Comparison of ENCODE assay signal across 9 mouse cellular contexts in the genomic region with DNA sequence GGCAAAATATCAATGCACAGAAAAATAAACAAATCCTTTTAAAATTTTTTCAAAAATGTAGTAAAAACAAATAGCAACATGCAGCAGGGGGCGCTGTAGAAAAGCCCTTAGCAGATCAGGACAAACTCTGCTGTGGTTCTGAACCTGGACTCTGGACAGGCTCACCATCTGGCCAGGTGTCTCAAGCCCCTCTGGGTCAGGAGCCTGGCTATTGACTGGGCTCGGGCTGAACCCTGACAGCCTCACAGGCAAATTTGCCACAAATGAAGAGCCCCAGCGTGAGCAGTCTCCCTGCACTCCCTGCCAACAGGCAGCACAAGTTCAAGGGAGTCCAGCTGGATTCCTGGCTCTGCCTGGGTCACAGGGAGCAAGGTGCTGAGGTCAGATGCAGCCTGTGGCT. TPM values are rescaled to one million over a fixed set of nuclear protein-coding genes. Genes with fewer than 3 reads are reported as not detected.
DNase-seq lines count a peak whose midpoint lies in the region; ATAC-seq and TF ChIP-seq lines count a peak whose summit lies in the region.
"Had no signal": no experiment of that assay in that cellular context is flagged by ENCODE, and none has a peak within 500 bp of the region (broad histone marks: within the 10 kb centered on the region; RNA-seq: fewer than 3 reads in every experiment).

No protein-coding gene starts in this region.

- intact Hi-C loops in left cerebral cortex, adult 2 months (cut with DNase I): loop anchor here (1.0 to 5.0 kb wide), 2 partner anchors 109 to 189 kb away; no protein-coding TSS in a partner anchor

- no peak for TF ChIP-seq POLR2A in lung, adult 2 months (IDR thresholded peaks at IDR 0.05; ENCODE audit: borderline replicate concordance, extremely low read depth, low read depth, low read length)

- ATAC-seq in CD4-positive, CD25-positive, alpha-beta regulatory T cell, adult 4 months: no peak
- peak; percentile 42 for ATAC-seq in granulocyte monocyte progenitor cell, adult 5-6 weeks (replicated peaks; ENCODE audit: poor library complexity, severe bottlenecking)

- no peak overlapping the region for H3K4me3 ChIP-seq in left cerebral cortex, adult 2 months
- H3K4me3 ChIP-seq in lung, adult 2 months (replicated peaks; ENCODE audit: extremely low read depth, low read depth, low read length): no peak overlapping the region
- H3K4me3 ChIP-seq: limb, embryonic 13.5 days had no signal

- WGBS in lung, adult 2 months: 32% methylated on average over 3 of the region's 3 CpGs

- peak; percentile 79 for TF ChIP-seq CTCF in left cerebral cortex, adult 2 months (IDR thresholded peaks at IDR 0.05)
- TF ChIP-seq CTCF in lung, adult 2 months (IDR thresholded peaks at IDR 0.05; ENCODE audit: insufficient read depth, low read length): peak; percentile 39; the same call in 1 of the 2 replicates

- H3K4me1 ChIP-seq in lung, adult 2 months (ENCODE audit: control insufficient read depth, insufficient read depth, low read length): no peaks in the 10 kb centered on the region

- DNase-seq in CD4-positive, CD25-positive, alpha-beta regulatory T cell, adult 2 months (ENCODE audit: low read depth, low spot score): peak; percentile 79
- DNase-seq in left cerebral cortex, adult 2 months (ENCODE audit: extremely low spot score in 1 of 2, low spot score in 2 of 2): peak in 1 of 2 experiments; percentile 52
- DNase-seq in left cerebral cortex, adult 11 months (ENCODE audit: low spot score): no peak
- peak; percentile 59 for DNase-seq in adrenal gland, postnatal 25 days
- peak; percentile 64 for DNase-seq in lung, adult 2 months
- peak; percentile 59 for DNase-seq in thymus, postnatal 25 days

- no peak overlapping the region for H3K27ac ChIP-seq in left cerebral cortex, adult 2 months
- H3K27ac ChIP-seq: limb, embryonic 13.5 days had no signal

RNA-seq across cellular contexts. Expression of a gene that starts 20.0 kb away (rescaled TPM):
- 10 to 100 TPM; 22.6 to 24.4 TPM for polyA plus RNA-seq in CD4-positive, CD25-positive, alpha-beta regulatory T cell, adult 4 months (2017; shearing (Covaris generic))
- 1 to 10 TPM; 6.5 to 7.7 TPM for total RNA-seq in left cerebral cortex, adult 2 months (2021)
- total RNA-seq in adrenal gland, postnatal 25 days (2021): 56.7 and 68.9 TPM in 2 replicates
- 11.9 and 16.4 TPM in 2 replicates for total RNA-seq in granulocyte monocyte progenitor cell, adult 5-6 weeks (2014; fragmentation: Nextera tagmentation)
- 16.4 and 17.7 TPM in 2 replicates for total RNA-seq in granulocyte monocyte progenitor cell, adult 5-6 weeks (2017)
- 76.5 and 110 TPM in 2 replicates for polyA plus RNA-seq in lung, adult 2 months (2012; rRNA removed)

RNA-seq across cellular contexts. Expression of a gene that starts 36.0 kb away (rescaled TPM):
- 10 to 100 TPM; 22.8 to 29.2 TPM for polyA plus RNA-seq in CD4-positive, CD25-positive, alpha-beta regulatory T cell, adult 4 months (2017; shearing (Covaris generic))
- total RNA-seq in left cerebral cortex, adult 2 months (2021): 100 to 1,000 TPM; 442 to 463 TPM
- total RNA-seq in adrenal gland, postnatal 25 days (2021): 93.8 and 99.7 TPM in 2 replicates
- total RNA-seq in granulocyte monocyte progenitor cell, adult 5-6 weeks (2014; fragmentation: Nextera tagmentation): 28.2 and 40.2 TPM in 2 replicates
- total RNA-seq in granulocyte monocyte progenitor cell, adult 5-6 weeks (2017): 6.5 and 6.7 TPM in 2 replicates
- 17.7 and 23.0 TPM in 2 replicates for polyA plus RNA-seq in lung, adult 2 months (2012; rRNA removed)
